In the genomic region with DNA sequence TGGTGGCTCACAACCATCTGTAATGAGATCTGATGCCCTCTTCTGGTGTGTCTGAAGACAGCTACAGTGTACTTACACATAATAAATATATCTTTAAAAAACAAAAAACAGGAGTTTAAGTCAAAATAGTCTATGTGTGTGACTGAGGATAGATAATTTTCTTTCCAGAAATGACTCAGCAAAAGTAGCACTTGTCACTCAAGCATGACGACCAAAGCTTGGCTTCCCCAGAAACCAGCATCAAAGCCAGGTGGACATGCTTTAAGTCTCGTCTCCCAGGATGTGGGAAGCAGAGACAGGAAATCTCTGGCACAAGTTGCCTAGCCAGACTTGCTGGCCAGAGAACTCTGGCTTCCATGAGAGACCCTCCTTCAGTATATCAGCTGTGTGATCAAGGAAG, we compare ENCODE assay signal across 31 mouse cellular contexts. TPM values are rescaled to one million over a fixed set of nuclear protein-coding genes. Genes with fewer than 3 reads are reported as not detected.
"Had no signal": no experiment of that assay in that cellular context is flagged by ENCODE, and none has a peak within 500 bp of the region (broad histone marks: within the 10 kb centered on the region; RNA-seq: fewer than 3 reads in every experiment).

No protein-coding gene starts in this region.

- H3K27me3 ChIP-seq: heart, embryonic 13.5 days; heart, embryonic 15.5 days; hindbrain, embryonic 12.5 days; kidney, embryonic 15.5 days; limb, embryonic 13.5 days; limb, embryonic 15.5 days; liver, embryonic 12.5 days had no signal

- ATAC-seq: hindbrain, embryonic 16.5 days; intestine, embryonic 16.5 days; liver, embryonic 12.5 days had no signal

- H3K9ac ChIP-seq: heart, embryonic 13.5 days; heart, embryonic 15.5 days; hindbrain, embryonic 12.5 days; hindbrain, embryonic 14.5 days; kidney, embryonic 15.5 days; limb, embryonic 13.5 days; limb, embryonic 15.5 days; liver, embryonic 12.5 days had no signal

- H3K36me3 ChIP-seq: heart, embryonic 13.5 days; heart, embryonic 15.5 days; hindbrain, embryonic 10.5 days; hindbrain, embryonic 12.5 days; kidney, embryonic 15.5 days; limb, embryonic 13.5 days; limb, embryonic 15.5 days; liver, embryonic 12.5 days had no signal

- H3K27ac ChIP-seq: heart, adult 2 months; heart, embryonic 13.5 days; heart, embryonic 15.5 days; hindbrain, embryonic 10.5 days; hindbrain, embryonic 12.5 days; hindbrain, embryonic 14.5 days; kidney, embryonic 15.5 days; kidney, postnatal 0 days; limb, embryonic 13.5 days; limb, embryonic 15.5 days; liver, embryonic 12.5 days had no signal

- H3K4me2 ChIP-seq: heart, embryonic 11.5 days; heart, embryonic 13.5 days; heart, embryonic 15.5 days; hindbrain, embryonic 12.5 days; hindbrain, embryonic 14.5 days; kidney, embryonic 15.5 days; limb, embryonic 13.5 days; limb, embryonic 15.5 days; liver, embryonic 12.5 days had no signal

- H3K9me3 ChIP-seq: heart, embryonic 13.5 days; heart, embryonic 15.5 days; hindbrain, embryonic 10.5 days; hindbrain, embryonic 12.5 days; kidney, embryonic 15.5 days; limb, embryonic 13.5 days; limb, embryonic 15.5 days; liver, embryonic 12.5 days had no signal

- H3K4me3 ChIP-seq: heart, adult 2 months; heart, embryonic 13.5 days; heart, embryonic 15.5 days; hindbrain, embryonic 10.5 days; hindbrain, embryonic 12.5 days; kidney, embryonic 15.5 days; limb, embryonic 13.5 days; limb, embryonic 15.5 days; liver, embryonic 12.5 days had no signal

- H3K4me1 ChIP-seq: heart, embryonic 13.5 days; heart, embryonic 15.5 days; hindbrain, embryonic 10.5 days; hindbrain, embryonic 12.5 days; kidney, embryonic 15.5 days; limb, embryonic 13.5 days; limb, embryonic 15.5 days; liver, embryonic 12.5 days had no signal

- DNase-seq: gastrocnemius, postnatal 14 days; gastrocnemius, postnatal 36 days; heart, adult 11 months; heart, adult 2 months; heart, postnatal 14 days; heart, postnatal 4 days; kidney, adult 11 months; kidney, adult 2 months; kidney, adult 9 months; kidney, postnatal 14 days; kidney, postnatal 36 days; layer of hippocampus, adult 9-11 months; layer of hippocampus, postnatal 36 days; left cerebral cortex, postnatal 4 days had no signal

RNA-seq across cellular contexts. Expression of a gene that starts 31.6 kb away (rescaled TPM):
- total RNA-seq: gastrocnemius, adult 18-20 months; gastrocnemius, adult 8-10 months; heart, adult 2 months; layer of hippocampus, postnatal 36 days; left cerebral cortex, adult 18-20 months had no signal
- polyA plus RNA-seq: liver, adult 2 months had no signal
